Mouse (Mus musculus): ENCODE measurements at regions not wholly inside any gene's neighbourhood (a gene's known extent, or its start where the extent isn't known, plus 50 kb on each side); places are given as distances from the start of the nearest gene placed in this dataset.

DNA sequence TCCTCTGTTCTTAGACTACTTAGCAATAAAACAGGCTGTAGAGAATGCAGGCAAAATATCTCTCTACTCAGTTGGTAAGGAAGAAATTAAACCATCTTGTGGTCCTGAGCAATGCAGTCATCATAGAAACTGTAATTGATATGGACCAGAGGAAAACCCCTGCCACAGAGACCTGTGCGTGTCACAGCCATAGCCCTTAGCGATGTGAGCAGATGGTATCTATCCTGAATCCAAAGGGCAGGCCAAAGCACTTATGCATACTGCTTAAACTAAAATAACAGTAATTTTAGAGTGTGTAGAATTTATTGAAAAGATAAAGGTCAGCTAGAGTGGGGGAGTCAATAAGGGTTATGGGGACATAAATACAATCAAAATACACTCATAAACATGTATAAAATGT is 212.0 kb downstream of the Kcnrg start:
- TF ChIP-seq ZC3H11A (IDR thresholded peaks at IDR 0.05; ENCODE audit: borderline replicate concordance, low read depth, low read length) (no peak), CHD2 (IDR thresholded peaks at IDR 0.05; ENCODE audit: low read depth, low read length) (no peak), MAFK (IDR thresholded peaks at IDR 0.05; ENCODE audit: insufficient read depth, low read depth, low read length) (no peak), ZNF384 (IDR thresholded peaks at IDR 0.05; ENCODE audit: low read depth, low read length) (no peak)

All from ES-E14 (cell line).